Mouse (Mus musculus) cerebellum, adult 2 months (tissue): ENCODE data around the gene Nat10.

Source experiments
- CTCF ChIP-seq: fragments of 200-500 bp; IDR thresholded peaks from 2 replicates; pipeline ENCODE4 v1.5.1; 2011; ENCODE audit warnings: low read depth, mild to moderate bottlenecking, control low read depth, low read length, moderate library complexity, borderline replicate concordance; ENCODE audit not compliant: insufficient read depth
- POLR2A ChIP-seq: fragments of 200-500 bp; IDR thresholded peaks from 2 replicates; pipeline ENCODE4 v1.6.1; 2011; ENCODE audit warnings: low read length, control low read depth, borderline replicate concordance; ENCODE audit not compliant: insufficient read depth

GRCm38 (mm10) chr2:103785735-103786134 lies 24.7 kb upstream of the Nat10 start:
- TF ChIP-seq POLR2A (no peak), CTCF (no peak)
